Mouse (Mus musculus): ENCODE results near the gene Polm. TPM values are rescaled to one million over a fixed set of nuclear protein-coding genes. Genes with fewer than 3 reads are reported as not detected.

Gene Polm
- polyA plus RNA-seq, 1 experiment from 2014 or later, result 2.0 TPM

DNA sequence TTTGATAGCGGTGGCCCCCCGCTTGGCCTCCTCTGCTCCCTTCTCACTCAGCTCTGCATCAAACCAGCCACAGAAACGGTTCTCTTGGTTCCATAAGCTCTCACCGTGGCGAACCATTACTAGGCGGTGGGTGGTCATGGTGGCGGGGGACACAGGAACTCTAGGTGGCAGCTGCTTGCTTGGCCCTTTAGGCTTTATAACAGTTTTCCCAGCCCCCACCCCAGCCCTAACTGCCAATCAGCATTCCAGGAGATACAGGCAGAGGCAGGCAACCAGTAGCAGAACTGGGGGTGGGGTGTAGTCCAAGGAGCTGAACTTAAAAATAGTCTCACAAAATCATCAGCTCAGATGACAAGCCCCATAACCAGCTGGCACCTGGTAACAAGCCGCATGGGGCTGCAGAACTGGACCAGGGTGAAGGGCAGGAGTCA lies 34.2 kb downstream of the Polm start, which contains the start of gene Pgam2:
TSS of gene Pgam2 (minus strand) at position 183 of the 431 bp plus-strand sequence.
- H3K9me3 ChIP-seq (replicated peaks; ENCODE audit: control insufficient read depth, low read length), result no peaks in the 10 kb centered on the region
- H3K9ac ChIP-seq (ENCODE audit: low read depth, low read length), result no peak within 1 kb of the TSS
- peaks cover 12% of the 10 kb centered on the region; the same call in 1 of the 2 replicates for H3K36me3 ChIP-seq (ENCODE audit: control insufficient read depth, insufficient read depth)
- no peaks in the 10 kb centered on the region for H3K27me3 ChIP-seq (ENCODE audit: control insufficient read depth, insufficient read depth, low read depth, low read length)
- peaks cover 3% of the 10 kb centered on the region; the same call in 1 of the 2 replicates for H3K4me1 ChIP-seq (ENCODE audit: control insufficient read depth, low read depth, low read length)
- WGBS (ENCODE audit: insufficient replicate concordance), result 35% methylated on average over 8 of the region's 8 CpGs
- no peak for ATAC-seq (ENCODE audit: low read depth)
- no peak within 1 kb of the TSS for H3K4me3 ChIP-seq (ENCODE audit: low read depth, low read length)
- no peak within 1 kb of the TSS for H3K4me2 ChIP-seq (ENCODE audit: low read depth, low read length)
- no peak within 1 kb of the TSS for H3K27ac ChIP-seq (ENCODE audit: low read length)

- ATAC-seq (ENCODE audit: low read depth), result peak; percentile 24; the same call in 1 of the 2 replicates
- no peak overlapping the region for H3K27ac ChIP-seq (ENCODE audit: low read length)
These were observed 35.2 kb downstream of the Polm start for GRCm38 (mm10) chr11:5802457-5803217.

DNA sequence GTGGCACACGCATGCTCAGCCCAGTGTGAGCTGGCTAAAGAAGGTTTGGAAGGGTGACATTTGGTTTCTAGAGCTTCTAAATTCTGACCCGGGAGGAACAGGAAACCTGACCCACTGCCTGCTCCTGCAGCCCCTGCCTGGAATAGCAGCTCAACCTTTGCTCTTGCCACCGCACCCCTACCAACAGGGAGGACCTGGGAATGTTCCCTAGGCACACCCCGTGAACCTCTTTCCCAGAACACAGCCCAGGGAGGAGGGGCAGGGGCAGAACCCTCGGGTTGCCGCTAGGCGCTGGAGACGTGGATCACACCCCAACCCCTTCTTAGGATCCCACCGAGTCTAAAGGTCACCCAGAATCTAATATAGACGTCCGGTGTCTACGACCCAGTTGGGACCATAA lies 35.8 kb downstream of the Polm start:
- peak; percentile 40; the same call in 1 of the 2 replicates for ATAC-seq (ENCODE audit: low read depth)
- WGBS (ENCODE audit: insufficient replicate concordance), result 60% methylated on average over 12 of the region's 12 CpGs
- H3K27ac ChIP-seq (ENCODE audit: low read length), result no peak overlapping the region

More at GRCm38 (mm10) chr11:5802457-5803217, 35.2 kb downstream of the Polm start:
- H3K9me3 ChIP-seq (replicated peaks; ENCODE audit: control insufficient read depth, low read length), result no peaks in the 10 kb centered on the region
- H3K4me2 ChIP-seq (ENCODE audit: low read depth, low read length), result no peak overlapping the region
- peaks cover 3% of the 10 kb centered on the region; the same call in 1 of the 2 replicates for H3K4me1 ChIP-seq (ENCODE audit: control insufficient read depth, low read depth, low read length)
- H3K4me3 ChIP-seq (ENCODE audit: low read depth, low read length), result no peak overlapping the region
- no peaks in the 10 kb centered on the region for H3K27me3 ChIP-seq (ENCODE audit: control insufficient read depth, insufficient read depth, low read depth, low read length)
- WGBS (ENCODE audit: insufficient replicate concordance), result 55% methylated on average over 8 of the region's 8 CpGs
- H3K36me3 ChIP-seq (ENCODE audit: control insufficient read depth, insufficient read depth), result peaks cover 12% of the 10 kb centered on the region; the same call in 1 of the 2 replicates
- no peak overlapping the region for H3K9ac ChIP-seq (ENCODE audit: low read depth, low read length)

GRCm38 (mm10) chr11:5801511-5801910 lies 36.3 kb downstream of the Polm start:
- Histone ChIP-seq H3K4me1 (ENCODE audit: control insufficient read depth, low read depth, low read length) (peaks cover 3% of the 10 kb centered on the region; the same call in 1 of the 2 replicates), H3K9ac (ENCODE audit: low read depth, low read length) (no peak overlapping the region), H3K36me3 (ENCODE audit: control insufficient read depth, insufficient read depth) (peaks cover 15% of the 10 kb centered on the region), H3K4me2 (ENCODE audit: low read depth, low read length) (no peak overlapping the region), H3K27me3 (ENCODE audit: control insufficient read depth, insufficient read depth, low read depth, low read length) (no peaks in the 10 kb centered on the region), H3K4me3 (ENCODE audit: low read depth, low read length) (no peak overlapping the region), H3K9me3 (replicated peaks; ENCODE audit: control insufficient read depth, low read length) (no peaks in the 10 kb centered on the region), H3K27ac (ENCODE audit: low read length) (no peak overlapping the region)
- 82% methylated on average over 16 of the region's 16 CpGs for WGBS (ENCODE audit: insufficient replicate concordance)
- no peak for ATAC-seq (ENCODE audit: low read depth)

More for the DNA sequence above, 35.8 kb downstream of the Polm start:
- H3K27me3 ChIP-seq (ENCODE audit: control insufficient read depth, insufficient read depth, low read depth, low read length), result no peaks in the 10 kb centered on the region
- peaks cover 3% of the 10 kb centered on the region; the same call in 1 of the 2 replicates for H3K4me1 ChIP-seq (ENCODE audit: control insufficient read depth, low read depth, low read length)
- no peak overlapping the region for H3K4me2 ChIP-seq (ENCODE audit: low read depth, low read length)
- H3K9me3 ChIP-seq (replicated peaks; ENCODE audit: control insufficient read depth, low read length), result no peaks in the 10 kb centered on the region
- H3K9ac ChIP-seq (ENCODE audit: low read depth, low read length), result no peak overlapping the region
- peaks cover 12% of the 10 kb centered on the region for H3K36me3 ChIP-seq (ENCODE audit: control insufficient read depth, insufficient read depth)
- H3K4me3 ChIP-seq (ENCODE audit: low read depth, low read length), result no peak overlapping the region

DNA sequence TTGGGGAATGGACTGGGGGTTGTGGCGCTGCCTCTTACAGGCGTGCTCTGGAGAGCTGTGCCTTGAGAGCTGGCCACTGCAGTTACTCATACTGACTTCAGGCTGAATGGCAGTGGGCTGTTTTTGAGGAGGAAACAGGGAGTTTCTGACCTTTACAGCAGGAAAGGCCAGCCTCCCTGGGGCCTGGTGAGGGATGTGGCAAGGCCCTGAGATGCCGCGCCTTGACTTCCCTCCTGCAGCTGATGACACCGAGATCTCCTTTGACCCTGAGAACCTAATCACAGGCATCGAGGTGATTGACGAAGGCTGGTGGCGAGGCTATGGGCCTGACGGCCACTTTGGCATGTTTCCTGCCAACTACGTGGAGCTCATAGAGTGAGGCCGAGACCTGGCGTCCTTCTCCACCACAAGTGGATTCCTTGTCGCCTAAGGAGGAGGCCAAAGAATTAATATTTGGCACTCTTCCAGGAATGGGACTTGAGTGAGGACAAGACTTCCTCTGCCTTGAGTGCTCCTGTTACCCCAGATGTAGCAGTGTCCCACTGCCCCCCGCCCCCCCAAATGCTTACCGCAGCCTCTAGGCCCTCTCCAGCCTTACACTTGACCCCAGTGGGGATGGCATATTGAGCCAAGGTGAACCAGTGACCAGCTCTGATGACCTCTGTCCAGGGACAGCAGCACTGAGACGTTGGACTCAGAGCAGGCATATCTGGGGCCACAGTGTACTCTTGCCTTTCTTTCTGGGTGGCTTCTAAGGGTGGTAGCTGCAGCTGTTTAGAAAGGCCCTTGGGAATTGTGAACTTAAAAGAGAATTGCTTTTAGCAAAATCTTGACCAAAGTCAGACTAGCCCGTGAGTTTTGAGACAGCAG lies 38.0 kb downstream of the Polm start:
- Histone ChIP-seq H3K4me1 (ENCODE audit: control insufficient read depth, low read depth, low read length) (peaks cover 3% of the 10 kb centered on the region; the same call in 1 of the 2 replicates), H3K27ac (ENCODE audit: low read length) (no peak overlapping the region), H3K9me3 (replicated peaks; ENCODE audit: control insufficient read depth, low read length) (no peaks in the 10 kb centered on the region), H3K9ac (ENCODE audit: low read depth, low read length) (no peak overlapping the region), H3K4me2 (ENCODE audit: low read depth, low read length) (no peak overlapping the region), H3K4me3 (ENCODE audit: low read depth, low read length) (no peak overlapping the region), H3K27me3 (ENCODE audit: control insufficient read depth, insufficient read depth, low read depth, low read length) (no peaks in the 10 kb centered on the region), H3K36me3 (ENCODE audit: control insufficient read depth, insufficient read depth) (peaks cover 16% of the 10 kb centered on the region)
- 78% methylated on average over 17 of the region's 17 CpGs for WGBS (ENCODE audit: insufficient replicate concordance)
- ATAC-seq (ENCODE audit: low read depth), result no peak

- Histone ChIP-seq H3K4me3 (ENCODE audit: low read depth, low read length) (no peak overlapping the region), H3K9ac (ENCODE audit: low read depth, low read length) (no peak overlapping the region), H3K9me3 (replicated peaks; ENCODE audit: control insufficient read depth, low read length) (no peaks in the 10 kb centered on the region), H3K36me3 (ENCODE audit: control insufficient read depth, insufficient read depth) (peaks cover 19% of the 10 kb centered on the region), H3K27me3 (ENCODE audit: control insufficient read depth, insufficient read depth, low read depth, low read length) (no peaks in the 10 kb centered on the region), H3K4me1 (ENCODE audit: control insufficient read depth, low read depth, low read length) (peaks cover 3% of the 10 kb centered on the region; the same call in 1 of the 2 replicates), H3K4me2 (ENCODE audit: low read depth, low read length) (no peak overlapping the region), H3K27ac (ENCODE audit: low read length) (no peak overlapping the region)
- 80% methylated on average over 5 of the region's 5 CpGs for WGBS (ENCODE audit: insufficient replicate concordance)
- no peak for ATAC-seq (ENCODE audit: low read depth)
These were observed 39.9 kb downstream of the Polm start for GRCm38 (mm10) chr11:5797928-5798327.

GRCm38 (mm10) chr11:5797371-5797770 lies 40.4 kb downstream of the Polm start:
- H3K36me3 ChIP-seq (ENCODE audit: control insufficient read depth, insufficient read depth), result peaks cover 19% of the 10 kb centered on the region
- no peak overlapping the region for H3K4me3 ChIP-seq (ENCODE audit: low read depth, low read length)
- H3K9ac ChIP-seq (ENCODE audit: low read depth, low read length), result no peak overlapping the region
- no peak overlapping the region for H3K27ac ChIP-seq (ENCODE audit: low read length)
- no peak for ATAC-seq (ENCODE audit: low read depth)
- H3K4me2 ChIP-seq (ENCODE audit: low read depth, low read length), result no peak overlapping the region
- no peaks in the 10 kb centered on the region for H3K9me3 ChIP-seq (replicated peaks; ENCODE audit: control insufficient read depth, low read length)
- H3K4me1 ChIP-seq (ENCODE audit: control insufficient read depth, low read depth, low read length), result peaks cover 3% of the 10 kb centered on the region; the same call in 1 of the 2 replicates
- WGBS (ENCODE audit: insufficient replicate concordance), result 77% methylated on average over 11 of the region's 11 CpGs
- no peaks in the 10 kb centered on the region for H3K27me3 ChIP-seq (ENCODE audit: control insufficient read depth, insufficient read depth, low read depth, low read length)

DNA sequence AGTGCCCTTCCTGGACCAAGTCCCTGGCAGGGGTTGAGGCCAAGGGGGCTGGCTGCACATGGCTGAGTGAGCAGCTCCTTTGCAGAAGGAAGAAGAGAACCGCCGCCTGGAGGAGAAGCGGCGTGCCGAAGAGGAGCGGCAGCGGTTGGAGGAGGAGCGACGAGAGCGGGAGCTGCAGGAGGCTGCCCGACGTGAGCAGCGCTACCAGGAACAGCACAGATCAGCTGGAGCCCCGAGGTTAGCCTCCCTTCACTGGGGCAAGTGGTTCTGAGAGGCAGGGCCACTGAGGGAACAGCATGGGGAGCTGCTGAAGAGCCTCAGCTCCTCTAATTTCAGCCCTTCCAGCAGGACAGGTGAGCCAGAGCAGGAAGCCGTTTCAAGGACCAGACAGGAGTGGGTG lies 40.9 kb downstream of the Polm start:
- Histone ChIP-seq H3K4me3 (ENCODE audit: low read depth, low read length) (no peak overlapping the region), H3K27me3 (ENCODE audit: control insufficient read depth, insufficient read depth, low read depth, low read length) (no peaks in the 10 kb centered on the region), H3K36me3 (ENCODE audit: control insufficient read depth, insufficient read depth) (peaks cover 19% of the 10 kb centered on the region), H3K4me2 (ENCODE audit: low read depth, low read length) (no peak overlapping the region), H3K4me1 (ENCODE audit: control insufficient read depth, low read depth, low read length) (peaks cover under 1% of the 10 kb centered on the region; the same call in 1 of the 2 replicates), H3K9me3 (replicated peaks; ENCODE audit: control insufficient read depth, low read length) (no peaks in the 10 kb centered on the region), H3K27ac (ENCODE audit: low read length) (no peak overlapping the region), H3K9ac (ENCODE audit: low read depth, low read length) (no peak overlapping the region)
- ATAC-seq (ENCODE audit: low read depth), result no peak
- WGBS (ENCODE audit: insufficient replicate concordance), result 86% methylated on average over 15 of the region's 15 CpGs

Data from liver, embryonic 16.5 days (tissue).